Mouse (Mus musculus): ENCODE data around the gene Tuba1c. TPM values are rescaled to one million over a fixed set of nuclear protein-coding genes. Genes with fewer than 3 reads are reported as not detected.

Gene Tuba1c
- total and polyA plus RNA-seq, 3 experiments: 129 to 163 TPM; not detected in 1

GRCm38 (mm10) chr15:99039996-99040919 is 10.6 kb downstream of the Tuba1c start (continued):
- TF ChIP-seq TBP (IDR thresholded peaks at IDR 0.05; ENCODE audit: low read depth, low read length) (0 out of 2 replicates have a peak, but pooled peaks have one; percentile 28), POLR2A (IDR thresholded peaks at IDR 0.05; ENCODE audit: control insufficient read depth in 1 of 2, insufficient read depth in 1 of 2, low read depth in 1 of 2, low read length in 2 of 2, poor library complexity in 1 of 2) (no peak), ETS1 (IDR thresholded peaks at IDR 0.05; ENCODE audit: low read depth, low read length) (peak; percentile 90), ZNF384 (IDR thresholded peaks at IDR 0.05; ENCODE audit: low read depth, low read length) (peak; percentile 94)

GRCm38 (mm10) chr15:99040920-99041856 is 11.5 kb downstream of the Tuba1c start:
- Histone ChIP-seq H3K4me1 (ENCODE audit: control insufficient read depth in 1 of 2, insufficient read depth in 2 of 2, low read length in 2 of 2) (peaks cover 4 to 15% of the 10 kb centered on the region in 2 experiments; a peak in 3 of 4 replicates), H3K27me3 (ENCODE audit: control insufficient read depth in 1 of 2, insufficient read depth in 2 of 2, low read length in 2 of 2) (no peaks in the 10 kb centered on the region), H3K36me3 (ENCODE audit: control insufficient read depth in 1 of 2, insufficient read depth in 2 of 2, low read length in 2 of 2) (peaks cover 5 to 9% of the 10 kb centered on the region in 2 experiments; a peak in 3 of 4 replicates), H3K27ac (ENCODE audit: control insufficient read depth, low read depth, low read length) (no peak overlapping the region), H3K9ac (ENCODE audit: control insufficient read depth, low read depth, low read length, poor library complexity, severe bottlenecking) (no peak overlapping the region), H3K4me3 (ENCODE audit: control insufficient read depth in 1 of 2, insufficient read depth in 1 of 2, low read depth in 2 of 2, low read length in 2 of 2) (no peak overlapping the region), H3K9me3 (replicated peaks; ENCODE audit: insufficient read depth, low read length) (no peaks in the 10 kb centered on the region), H3K79me2 (ENCODE audit: control insufficient read depth, insufficient read depth, low read length, poor library complexity) (no peaks in the 10 kb centered on the region)
- no peak for DNase-seq (ENCODE audit: low read depth, low spot score)
- no peak for TF ChIP-seq TAL1 (IDR thresholded peaks at IDR 0.05; ENCODE audit: low read length)
- TF ChIP-seq MXI1 (IDR thresholded peaks at IDR 0.05; ENCODE audit: low read depth, low read length): no peak
- TF ChIP-seq CHD2 (IDR thresholded peaks at IDR 0.05; ENCODE audit: low read length): no peak
- TF ChIP-seq HCFC1 (IDR thresholded peaks at IDR 0.05; ENCODE audit: low read depth, low read length): no peak
- no peak for TF ChIP-seq ZMIZ1 (IDR thresholded peaks at IDR 0.05; ENCODE audit: low read depth, low read length)
- no peak for TF ChIP-seq ZC3H11A (IDR thresholded peaks at IDR 0.05; ENCODE audit: low read depth, low read length)
- no peak for TF ChIP-seq TCF12 (IDR thresholded peaks at IDR 0.05; ENCODE audit: low read depth, low read length)
- no peak for TF ChIP-seq NRF1 (IDR thresholded peaks at IDR 0.05; ENCODE audit: insufficient read depth, low read depth, low read length, poor library complexity, severe bottlenecking)
- no peak for TF ChIP-seq BHLHE40 (IDR thresholded peaks at IDR 0.05; ENCODE audit: borderline replicate concordance, low read depth, low read length)
- no peak for TF ChIP-seq SMC3 (IDR thresholded peaks at IDR 0.05; ENCODE audit: low read depth, low read length)
- no peak for TF ChIP-seq GATA1 (IDR thresholded peaks at IDR 0.05; ENCODE audit: low read depth, low read length)
- no peak for TF ChIP-seq POLR2A (IDR thresholded peaks at IDR 0.05; ENCODE audit: control insufficient read depth in 1 of 2, insufficient read depth in 1 of 2, low read depth in 1 of 2, low read length in 2 of 2, poor library complexity in 1 of 2)
- no peak for TF ChIP-seq MAFK (IDR thresholded peaks at IDR 0.05; ENCODE audit: borderline replicate concordance, low read depth, low read length)
- TF ChIP-seq EP300 (IDR thresholded peaks at IDR 0.05; ENCODE audit: low read depth in 1 of 2, low read length in 2 of 2): no peak
- TF ChIP-seq JUND (IDR thresholded peaks at IDR 0.05; ENCODE audit: low read depth, low read length): no peak
